Mouse (Mus musculus) C3H10T1/2 (cell line): ENCODE data around the gene Magea8. TPM values are rescaled to one million over a fixed set of nuclear protein-coding genes. Genes with fewer than 3 reads are reported as not detected.

ENCODE experiments used
- polyA plus RNA-seq, 2 experiments: library from polyadenylated mRNA; unstranded; fragments of >200 nt; fragmentation: generic; extraction: Trizol; gene quantifications; one replicate each; pipeline ENCODE4 v1.2.1; 2012; ENCODE audit warnings: missing spikeins in 2 of 2

Magea8 gene
- polyA plus RNA-seq, result under 1 TPM in 1 of 2 experiments, not detected in 1; 0.12 TPM

GRCm38 (mm10) chrX:154995750-154996149, at the start of gene Magea8:
Magea8 (minus strand) TSS chrX:154995850.

GRCm38 (mm10) chrX:154949405-154949804, 46.2 kb downstream of the Magea8 start, which contains the start of gene Magea3:
Magea3 (minus strand) TSS chrX:154949505.

GRCm38 (mm10) chrX:154935887-154936286, 59.8 kb downstream of the Magea8 start, which contains the start of gene Magea6:
Magea6 (minus strand) TSS chrX:154935987.

Other genes starting within 250 kb of the Magea8 start
- gene Cldn34b1, start 105.6 kb downstream of the Magea8 start, polyA plus RNA-seq, result not detected
- gene Magea6, start 59.9 kb downstream of the Magea8 start, polyA plus RNA-seq, result not detected
- not detected for gene Magea3, start 46.3 kb downstream of the Magea8 start, polyA plus RNA-seq
- not detected for gene Magea5, start 67.3 kb upstream of the Magea8 start, polyA plus RNA-seq
- not detected for gene Magea1, start 93.9 kb upstream of the Magea8 start, polyA plus RNA-seq
- gene Magea2, start 97.8 kb upstream of the Magea8 start, polyA plus RNA-seq, result not detected
- not detected for gene Cldn34b2, start 132.6 kb upstream of the Magea8 start, polyA plus RNA-seq
- gene Sat1, start 220.6 kb upstream of the Magea8 start, polyA plus RNA-seq, result 100 to 1,000 TPM in 1 of 2 experiments, 10 to 100 TPM in 1; 22.2 to 235 TPM